Mouse (Mus musculus): ENCODE data around the gene Fcrla.

GRCm38 (mm10) chr1:170968576-170968975 is 41.2 kb upstream of the Fcrla start:
- no peak for TF ChIP-seq CTCF (IDR thresholded peaks at IDR 0.05; ENCODE audit: extremely low read depth, insufficient read length, insufficient replicate concordance, low read depth, low read length)
- no peak for TF ChIP-seq POLR2A (IDR thresholded peaks at IDR 0.05; ENCODE audit: low read depth, low read length)

All from small intestine, adult 2 months (tissue).